Mouse (Mus musculus): Measurements from ENCODE around the gene Mad2l1bp.

DNA sequence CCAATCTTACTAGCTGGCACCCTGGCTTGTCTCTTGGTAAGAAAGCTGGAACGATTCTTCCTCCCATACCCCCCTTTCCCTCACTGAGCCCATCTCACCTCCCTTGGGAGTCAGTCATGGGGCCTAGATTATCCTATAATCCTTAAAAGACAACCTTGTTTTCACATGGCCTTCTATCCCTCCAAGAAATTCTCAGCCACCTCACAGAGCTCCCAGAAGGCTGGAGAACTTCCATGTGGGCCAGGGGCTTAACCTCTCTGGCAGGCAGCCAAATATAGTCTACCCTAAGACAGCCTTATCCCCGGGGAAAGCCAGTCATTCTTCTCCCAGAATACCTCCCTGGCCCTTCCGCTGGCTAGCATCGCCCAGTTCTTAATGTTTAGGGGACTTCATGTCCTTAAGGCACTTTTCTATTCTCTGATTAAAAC, 34.9 kb downstream of the Mad2l1bp start:
- TF ChIP-seq GATA1 (IDR thresholded peaks at IDR 0.05; ENCODE audit: borderline replicate concordance, low read length) (no peak), FLI1 (IDR thresholded peaks at IDR 0.05; ENCODE audit: low read length) (no peak)
